Mouse (Mus musculus) neural tube, embryonic 15.5 days (tissue): ENCODE measurements around the gene Klra2. TPM values are rescaled to one million over a fixed set of nuclear protein-coding genes. Genes with fewer than 3 reads are reported as not detected.

ENCODE experiments used
- ATAC-seq: fragments of 200-750 bp; cut with Nextera tagmentation; 2 replicates; pipeline ENCODE4 v1.8.0; 2017; ENCODE audit warnings: mild to moderate bottlenecking, moderate TSS enrichment, moderate library complexity; ENCODE audit not compliant: low FRiP score
- H3K27ac ChIP-seq: fragments of 300-500 bp; sonication (generic); replicated peaks from 2 replicates; pipeline ENCODE4 v1.5.1; 2015; ENCODE audit warnings: mild to moderate bottlenecking, inconsistent platforms
- H3K27me3 ChIP-seq: fragments of 300-500 bp; sonication (generic); replicated peaks from 2 replicates; pipeline ENCODE4 v1.6.1; 2015; ENCODE audit warnings: inconsistent platforms
- H3K36me3 ChIP-seq: fragments of 300-500 bp; sonication (generic); 2 replicates; pipeline ENCODE4 v1.6.1; 2015; ENCODE audit warnings: inconsistent platforms
- H3K4me1 ChIP-seq: fragments of 300-500 bp; sonication (generic); 2 replicates; pipeline ENCODE4 v1.6.1; 2015; ENCODE audit warnings: inconsistent platforms
- H3K4me2 ChIP-seq: fragments of 300-500 bp; sonication (generic); 2 replicates; pipeline ENCODE4 v1.6.1; 2015; ENCODE audit warnings: inconsistent platforms, mild to moderate bottlenecking, moderate library complexity
- H3K4me3 ChIP-seq: fragments of 300-500 bp; sonication (generic); replicated peaks from 2 replicates; pipeline ENCODE4 v1.5.1; 2015; ENCODE audit warnings: mild to moderate bottlenecking, inconsistent platforms
- H3K9ac ChIP-seq: fragments of 300-500 bp; sonication (generic); replicated peaks from 2 replicates; pipeline ENCODE4 v1.6.1; 2015; ENCODE audit warnings: mild to moderate bottlenecking, inconsistent platforms
- H3K9me3 ChIP-seq: fragments of 300-500 bp; sonication (generic); replicated peaks from 2 replicates; pipeline ENCODE4 v1.6.1; 2016; ENCODE audit warnings: inconsistent platforms
- WGBS: fragments of 180-500 bp; shearing (Covaris S2); methylation state at CpG from one replicate; pipeline ENCODE4 v1.1.7; 2015; ENCODE audit warnings: mixed read lengths; 5-methylcytosine and 5-hydroxymethylcytosine counted together
- polyA plus RNA-seq: library from polyadenylated mRNA; unstranded; fragments of >200 nt; fragmentation: Nextera tagmentation; extraction: Ambion mirVana; gene quantifications from 2 replicates; pipeline ENCODE4 v1.2.1, GENCODE M21; 2015

Klra2 gene
- polyA plus RNA-seq, 1 experiment from 2014 or later = not detected

DNA sequence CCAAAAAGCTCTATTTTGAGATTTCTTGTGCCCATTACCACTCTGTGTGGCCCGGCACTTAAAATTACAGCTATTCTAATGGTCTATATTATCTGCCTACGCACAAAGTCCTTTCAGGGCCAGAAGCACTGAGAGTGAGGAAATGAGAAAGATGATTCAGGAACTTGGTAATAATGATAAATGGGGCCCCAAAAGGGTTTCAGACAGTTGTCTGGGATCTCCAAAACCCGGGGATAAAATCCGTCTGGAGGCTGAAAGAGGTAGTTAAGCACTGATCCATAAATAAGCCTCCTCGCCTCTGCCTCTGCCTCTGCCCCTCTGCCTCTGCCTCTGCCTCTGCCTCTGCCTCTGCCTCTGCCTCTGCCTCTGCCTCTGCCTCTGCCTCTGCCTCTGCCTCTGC lies 17.0 kb upstream of the Klra2 start:
- H3K9me3 ChIP-seq = no peaks in the 10 kb centered on the region
- no peaks in the 10 kb centered on the region for H3K4me1 ChIP-seq
- no peaks in the 10 kb centered on the region for H3K27me3 ChIP-seq
- ATAC-seq = no peak
- H3K36me3 ChIP-seq = no peaks in the 10 kb centered on the region
- H3K9ac ChIP-seq = no peak overlapping the region
- no peak overlapping the region for H3K4me3 ChIP-seq
- no peak overlapping the region for H3K27ac ChIP-seq
- H3K4me2 ChIP-seq = no peak overlapping the region
- WGBS = 86% methylated on average over 5 of the region's 5 CpGs

DNA sequence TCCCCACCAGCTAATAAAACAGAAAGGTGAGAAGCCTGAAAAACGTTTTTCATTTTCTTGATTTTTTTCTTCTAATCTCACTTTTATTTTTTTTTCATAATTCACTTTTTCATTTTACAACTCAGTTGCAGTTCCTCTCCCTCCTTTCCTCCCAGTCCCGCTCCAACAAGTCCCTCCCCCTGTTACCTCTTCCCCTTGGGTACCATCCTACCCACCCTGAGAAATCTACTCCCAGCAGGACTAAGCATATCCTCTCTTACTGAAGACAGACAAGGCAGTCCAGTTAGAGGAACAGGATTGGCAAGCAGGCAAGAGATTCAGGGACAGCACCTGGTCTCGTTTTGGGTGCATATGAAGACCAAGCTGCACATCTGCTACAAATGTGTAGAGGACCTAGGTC lies 15.6 kb upstream of the Klra2 start:
- no peak overlapping the region for H3K4me2 ChIP-seq
- H3K4me1 ChIP-seq = no peaks in the 10 kb centered on the region
- no peaks in the 10 kb centered on the region for H3K36me3 ChIP-seq
- no peaks in the 10 kb centered on the region for H3K27me3 ChIP-seq
- no peak for ATAC-seq
- H3K9ac ChIP-seq = no peak overlapping the region
- WGBS = 69% methylated on average over 3 of the region's 3 CpGs
- no peak overlapping the region for H3K4me3 ChIP-seq
- H3K9me3 ChIP-seq = no peaks in the 10 kb centered on the region
- H3K27ac ChIP-seq = no peak overlapping the region

GRCm38 (mm10) chr6:131262009-131262408 lies 14.8 kb upstream of the Klra2 start:
- Histone ChIP-seq H3K36me3 (no peaks in the 10 kb centered on the region), H3K27ac (no peak overlapping the region), H3K27me3 (no peaks in the 10 kb centered on the region), H3K9me3 (no peaks in the 10 kb centered on the region), H3K4me3 (no peak overlapping the region), H3K9ac (no peak overlapping the region), H3K4me1 (no peaks in the 10 kb centered on the region), H3K4me2 (no peak overlapping the region)
- whole genome bisulfite sequencing = 87% methylated on average over 3 of the region's 3 CpGs
- no peak for ATAC-seq

DNA sequence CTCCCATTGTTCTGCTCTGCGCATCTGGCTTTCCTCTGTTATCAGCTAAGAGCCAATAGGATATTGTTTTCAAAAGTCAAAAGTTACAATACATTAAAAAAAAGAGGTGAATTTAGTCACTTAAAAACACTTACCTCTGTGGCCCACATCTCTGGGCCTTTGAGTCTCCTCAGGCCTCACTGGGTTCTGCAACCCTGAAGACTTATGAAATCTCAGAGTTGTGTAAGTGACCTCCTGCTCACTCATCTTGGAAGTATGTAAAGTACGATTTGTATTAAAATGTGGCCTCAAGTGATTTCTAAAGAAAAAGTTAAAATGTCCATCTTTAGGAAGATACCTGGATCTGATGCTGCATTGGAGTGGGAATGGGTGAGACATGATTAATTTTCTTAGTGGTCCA lies 2.1 kb downstream of the Klra2 start:
- Histone ChIP-seq H3K4me1 (no peaks in the 10 kb centered on the region), H3K9ac (no peak overlapping the region), H3K27me3 (no peaks in the 10 kb centered on the region), H3K36me3 (no peaks in the 10 kb centered on the region), H3K9me3 (0 out of 2 replicates have a peak, but pooled peaks cover 6% of the 10 kb centered on the region), H3K4me3 (no peak overlapping the region), H3K27ac (no peak overlapping the region), H3K4me2 (no peak overlapping the region)
- no peak for ATAC-seq
- WGBS = 84% methylated on average over 2 of the region's 2 CpGs

Other genes starting within 250 kb of the Klra2 start
- gene Magohb, start 45.9 kb upstream of the Klra2 start, polyA plus RNA-seq = 38.8 and 41.8 TPM in 2 replicates
- gene Styk1, start 106.2 kb upstream of the Klra2 start, polyA plus RNA-seq = 4.2 and 5.4 TPM in 2 replicates
- 23.2 and 25.8 TPM in 2 replicates for gene Ybx3, start 141.1 kb upstream of the Klra2 start, polyA plus RNA-seq
- not detected in 2 replicates for gene 5430401F13Rik, start 239.0 kb upstream of the Klra2 start, polyA plus RNA-seq
- gene Gm6619, start 239.0 kb upstream of the Klra2 start, polyA plus RNA-seq = not detected in 2 replicates